Mouse (Mus musculus) embryonic facial prominence, embryonic 13.5 days (tissue): ENCODE data around the gene Pfkfb3. TPM values are rescaled to one million over a fixed set of nuclear protein-coding genes. Genes with fewer than 3 reads are reported as not detected.

Source experiments
- ATAC-seq: fragments of 200-750 bp; cut with Nextera tagmentation; 2 replicates; pipeline ENCODE4 v1.8.0; 2017; ENCODE audit warnings: low read depth; ENCODE audit not compliant: insufficient number of reproducible peaks, insufficient read depth, low FRiP score, low TSS enrichment
- H3K27ac ChIP-seq: fragments of 300-500 bp; sonication (generic); 2 replicates; pipeline ENCODE4 v1.5.1; 2015; ENCODE audit warnings: moderate library complexity, mild to moderate bottlenecking, inconsistent platforms
- H3K27me3 ChIP-seq: fragments of 300-500 bp; sonication (generic); 2 replicates; pipeline ENCODE4 v1.6.1; 2015; ENCODE audit warnings: mild to moderate bottlenecking, inconsistent platforms
- H3K36me3 ChIP-seq: fragments of 300-500 bp; sonication (generic); 2 replicates; pipeline ENCODE4 v1.6.1; 2015; ENCODE audit warnings: mild to moderate bottlenecking, inconsistent platforms
- H3K4me1 ChIP-seq: fragments of 300-500 bp; sonication (generic); 2 replicates; pipeline ENCODE4 v1.6.1; 2015; ENCODE audit warnings: inconsistent platforms
- H3K4me2 ChIP-seq: fragments of 300-500 bp; sonication (generic); 2 replicates; pipeline ENCODE4 v1.6.1; 2015; ENCODE audit warnings: moderate library complexity, mild to moderate bottlenecking, inconsistent platforms
- H3K4me3 ChIP-seq: fragments of 300-500 bp; sonication (generic); 2 replicates; pipeline ENCODE4 v1.5.1; 2015; ENCODE audit warnings: mild to moderate bottlenecking, inconsistent platforms
- H3K9ac ChIP-seq: fragments of 300-500 bp; sonication (generic); 2 replicates; pipeline ENCODE4 v1.6.1; 2015; ENCODE audit warnings: mild to moderate bottlenecking, inconsistent platforms
- H3K9me3 ChIP-seq: fragments of 300-500 bp; sonication (generic); 2 replicates; pipeline ENCODE4 v1.6.1; 2016; ENCODE audit warnings: inconsistent platforms
- WGBS: fragments of 180-500 bp; shearing (Covaris S2); methylation state at CpG from one replicate; pipeline ENCODE4 v1.1.7; 2015; ENCODE audit warnings: mixed read lengths; 5-methylcytosine and 5-hydroxymethylcytosine counted together
- polyA plus RNA-seq: library from polyadenylated mRNA; unstranded; fragments of >200 nt; fragmentation: Nextera tagmentation; extraction: Ambion mirVana; gene quantifications from 2 replicates; pipeline ENCODE4 v1.2.1, GENCODE M21; 2015

Pfkfb3 gene
- polyA plus RNA-seq, 1 experiment from 2014 or later = 13.4 TPM

GRCm38 (mm10) chr2:11526063-11526462 is 27.8 kb downstream of the Pfkfb3 start:
- no peak overlapping the region for H3K27ac ChIP-seq
- H3K36me3 ChIP-seq = no peaks in the 10 kb centered on the region
- H3K4me2 ChIP-seq = no peak overlapping the region
- H3K27me3 ChIP-seq = no peaks in the 10 kb centered on the region
- no peaks in the 10 kb centered on the region for H3K4me1 ChIP-seq
- ATAC-seq = no peak
- H3K9me3 ChIP-seq = no peaks in the 10 kb centered on the region
- no peak overlapping the region for H3K9ac ChIP-seq
- 82% methylated on average over 5 of the region's 5 CpGs for WGBS
- no peak overlapping the region for H3K4me3 ChIP-seq

DNA sequence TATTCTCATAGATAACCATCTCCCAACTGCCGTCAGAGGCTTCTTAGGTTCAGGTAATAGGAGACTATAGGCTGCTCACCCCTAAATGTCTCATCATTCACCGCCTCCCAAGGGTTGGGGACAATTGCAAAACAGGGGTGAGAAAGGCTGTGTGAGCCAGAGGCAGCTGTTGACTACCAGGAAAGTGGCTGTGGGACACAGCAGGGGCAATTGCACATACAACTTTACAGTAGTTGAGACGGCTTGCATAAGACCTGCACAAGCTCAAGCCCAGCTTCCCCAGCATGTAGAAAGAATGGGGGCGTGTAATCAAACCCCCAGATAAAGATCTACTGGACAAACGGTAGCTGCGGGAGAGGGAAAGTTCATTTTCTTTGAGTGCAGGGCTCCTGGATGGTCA is 29.1 kb downstream of the Pfkfb3 start:
- Histone ChIP-seq H3K4me2 (no peak overlapping the region), H3K27ac (no peak overlapping the region), H3K4me3 (no peak overlapping the region), H3K4me1 (no peaks in the 10 kb centered on the region), H3K36me3 (no peaks in the 10 kb centered on the region), H3K9me3 (no peaks in the 10 kb centered on the region), H3K27me3 (no peaks in the 10 kb centered on the region), H3K9ac (no peak overlapping the region)
- WGBS = 74% methylated on average over 6 of the region's 6 CpGs
- ATAC-seq = no peak

DNA sequence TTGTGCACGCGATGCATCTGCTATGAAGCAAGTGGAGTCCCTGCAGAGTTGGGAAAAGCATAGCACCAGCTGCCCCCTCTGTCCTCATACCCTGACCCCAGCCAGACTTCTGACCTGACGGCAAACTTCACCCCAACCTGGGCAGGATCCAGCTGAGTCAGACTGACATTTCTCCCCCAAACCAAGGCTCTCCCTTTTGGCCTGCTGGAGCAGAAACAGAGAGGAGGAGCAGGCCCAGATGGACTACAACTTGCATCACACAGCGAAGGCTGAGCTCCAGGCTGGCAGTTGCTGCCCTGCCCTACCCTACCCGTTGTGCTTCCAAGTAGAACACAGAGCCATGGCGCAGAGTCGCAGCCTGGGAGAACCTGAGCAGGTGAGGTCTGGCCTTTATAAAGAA is 32.1 kb downstream of the Pfkfb3 start:
- H3K4me2 ChIP-seq = no peak overlapping the region
- H3K27me3 ChIP-seq = no peaks in the 10 kb centered on the region
- no peaks in the 10 kb centered on the region for H3K36me3 ChIP-seq
- H3K27ac ChIP-seq = no peak overlapping the region
- no peaks in the 10 kb centered on the region for H3K4me1 ChIP-seq
- WGBS = 89% methylated on average over 7 of the region's 7 CpGs
- ATAC-seq = no peak
- H3K9me3 ChIP-seq = no peaks in the 10 kb centered on the region
- no peak overlapping the region for H3K9ac ChIP-seq
- no peak overlapping the region for H3K4me3 ChIP-seq

- 81% methylated on average over 9 of the region's 9 CpGs for WGBS
- no peak overlapping the region for H3K4me3 ChIP-seq
Observed at GRCm38 (mm10) chr2:11520786-11521185, 33.1 kb downstream of the Pfkfb3 start.

GRCm38 (mm10) chr2:11515828-11516227 is 38.0 kb downstream of the Pfkfb3 start:
- no peak for ATAC-seq
- Histone ChIP-seq H3K27ac (no peak overlapping the region), H3K9me3 (no peaks in the 10 kb centered on the region), H3K36me3 (no peaks in the 10 kb centered on the region), H3K27me3 (no peaks in the 10 kb centered on the region), H3K9ac (no peak overlapping the region), H3K4me2 (no peak overlapping the region), H3K4me3 (no peak overlapping the region), H3K4me1 (peaks cover 6% of the 10 kb centered on the region; the same call in 1 of the 2 replicates)
- 86% methylated on average over 3 of the region's 3 CpGs for WGBS

More at GRCm38 (mm10) chr2:11520786-11521185, 33.1 kb downstream of the Pfkfb3 start:
- Histone ChIP-seq H3K9me3 (no peaks in the 10 kb centered on the region), H3K4me2 (no peak overlapping the region), H3K27ac (no peak overlapping the region), H3K9ac (no peak overlapping the region), H3K27me3 (no peaks in the 10 kb centered on the region), H3K36me3 (no peaks in the 10 kb centered on the region), H3K4me1 (no peaks in the 10 kb centered on the region)
- no peak for ATAC-seq

DNA sequence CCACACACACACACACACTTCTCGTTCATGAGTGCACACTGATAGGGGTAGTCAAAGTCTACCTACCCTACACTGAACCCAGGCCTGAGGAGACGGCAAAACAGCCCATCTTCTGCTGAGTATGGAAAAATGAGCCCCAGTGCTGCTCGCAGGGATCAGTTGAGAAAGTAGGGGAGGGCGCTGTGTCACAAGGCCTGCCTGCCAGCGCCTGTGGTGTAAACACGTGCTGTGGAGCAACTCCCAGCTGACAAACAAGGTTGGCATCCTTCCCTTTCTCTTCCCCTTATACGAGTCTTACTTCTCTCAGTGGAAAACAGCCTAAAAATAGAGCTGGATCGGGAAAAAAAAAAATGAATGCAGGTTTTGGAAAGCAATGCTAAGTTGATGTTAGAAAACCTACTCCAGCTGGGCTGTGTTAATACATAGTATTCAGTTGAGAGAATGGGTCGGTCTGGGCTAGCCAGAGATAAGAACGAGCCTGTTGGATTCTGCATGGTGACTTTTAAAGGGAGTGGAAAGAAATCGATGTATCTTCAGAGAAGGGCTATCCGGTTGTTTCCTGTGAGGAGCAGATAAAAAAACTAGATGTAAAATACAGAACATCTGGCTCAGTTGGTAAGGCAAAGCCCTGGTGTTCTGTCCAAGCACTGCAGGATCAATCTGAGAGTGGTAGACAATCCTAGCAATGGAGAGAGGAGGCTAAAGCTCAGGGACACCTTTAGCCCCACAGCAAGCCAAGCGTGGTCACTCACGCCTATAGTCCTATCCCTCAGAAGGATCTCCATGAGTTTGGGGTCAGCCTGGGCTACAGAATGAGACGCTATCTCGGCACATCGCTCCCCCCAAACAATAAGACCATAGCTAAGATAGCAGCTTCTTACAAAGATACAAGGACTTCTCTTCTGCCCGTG is 40.6 kb downstream of the Pfkfb3 start:
- Histone ChIP-seq H3K9me3 (no peaks in the 10 kb centered on the region), H3K4me2 (0 out of 2 replicates have a peak overlapping the region, but pooled peaks have one; percentile 9), H3K4me3 (no peak overlapping the region), H3K9ac (no peak overlapping the region), H3K36me3 (no peaks in the 10 kb centered on the region), H3K27ac (0 out of 2 replicates have a peak overlapping the region, but pooled peaks have one; percentile 28), H3K27me3 (no peaks in the 10 kb centered on the region), H3K4me1 (peaks cover 6% of the 10 kb centered on the region; the same call in 1 of the 2 replicates)
- ATAC-seq = no peak
- 63% methylated on average over 18 of the region's 18 CpGs for WGBS

DNA sequence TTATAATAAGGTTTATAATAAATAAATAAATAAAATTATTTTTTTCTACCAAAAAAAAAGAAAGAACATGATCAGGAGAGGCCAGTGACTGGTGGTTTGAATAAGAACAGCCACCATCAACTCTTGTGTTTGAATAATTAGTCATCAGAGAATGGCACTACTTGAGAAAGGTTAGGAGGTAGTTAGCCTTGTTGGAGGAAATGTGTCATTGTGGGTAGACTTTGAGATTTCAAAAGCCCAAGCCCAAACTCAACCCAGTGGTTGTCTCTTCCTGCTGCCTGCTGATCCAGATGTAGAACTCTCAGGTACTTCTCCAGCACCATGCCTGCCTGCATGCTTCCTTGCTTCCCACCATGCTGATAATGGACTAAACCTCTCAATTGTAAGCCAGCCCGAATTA is 41.8 kb downstream of the Pfkfb3 start:
- Histone ChIP-seq H3K4me1 (peaks cover 6% of the 10 kb centered on the region; the same call in 1 of the 2 replicates), H3K9ac (no peak overlapping the region), H3K4me3 (no peak overlapping the region), H3K36me3 (no peaks in the 10 kb centered on the region), H3K4me2 (no peak overlapping the region), H3K27me3 (no peaks in the 10 kb centered on the region), H3K27ac (no peak overlapping the region), H3K9me3 (no peaks in the 10 kb centered on the region)
- no peak for ATAC-seq
- WGBS = 86% methylated on average over 1 of the region's 1 CpGs

GRCm38 (mm10) chr2:11503736-11504135 is 50.1 kb downstream of the Pfkfb3 start:
- 21% methylated on average over 7 of the region's 7 CpGs for WGBS
- ATAC-seq = no peak
- no peaks in the 10 kb centered on the region for H3K9me3 ChIP-seq
- peak overlapping the region; percentile 88 for H3K4me2 ChIP-seq
- peak overlapping the region; percentile 65 for H3K4me3 ChIP-seq
- peaks cover 15% of the 10 kb centered on the region for H3K27me3 ChIP-seq
- no peaks in the 10 kb centered on the region for H3K36me3 ChIP-seq
- H3K4me1 ChIP-seq = peaks cover 34% of the 10 kb centered on the region
- H3K9ac ChIP-seq = peak overlapping the region; percentile 78
- H3K27ac ChIP-seq = peak overlapping the region; percentile 87; the same call in 1 of the 2 replicates

- Histone ChIP-seq H3K9ac (peak overlapping the region; percentile 78), H3K4me3 (peak overlapping the region; percentile 65), H3K4me2 (peak overlapping the region; percentile 88), H3K36me3 (peaks cover 4% of the 10 kb centered on the region; the same call in 1 of the 2 replicates), H3K27ac (peak overlapping the region; percentile 87), H3K27me3 (peaks cover 15% of the 10 kb centered on the region), H3K9me3 (no peaks in the 10 kb centered on the region), H3K4me1 (peaks cover 34% of the 10 kb centered on the region)
- WGBS = under 1% methylated on average over 39 of the region's 39 CpGs
- peak; percentile 65 for ATAC-seq
Observed at GRCm38 (mm10) chr2:11502901-11503431, 50.9 kb downstream of the Pfkfb3 start.

GRCm38 (mm10) chr2:11502255-11502765 is 51.6 kb downstream of the Pfkfb3 start:
- no peaks in the 10 kb centered on the region for H3K9me3 ChIP-seq
- H3K9ac ChIP-seq = peak overlapping the region; percentile 78
- 0% methylated on average over 15 of the region's 15 CpGs for WGBS
- peak overlapping the region; percentile 87; the same call in 1 of the 2 replicates for H3K27ac ChIP-seq
- H3K27me3 ChIP-seq = peaks cover 15% of the 10 kb centered on the region
- H3K4me2 ChIP-seq = peak overlapping the region; percentile 88
- peak overlapping the region; percentile 65 for H3K4me3 ChIP-seq
- H3K4me1 ChIP-seq = peaks cover 34% of the 10 kb centered on the region
- ATAC-seq = no peak
- peaks cover 10% of the 10 kb centered on the region; the same call in 1 of the 2 replicates for H3K36me3 ChIP-seq

DNA sequence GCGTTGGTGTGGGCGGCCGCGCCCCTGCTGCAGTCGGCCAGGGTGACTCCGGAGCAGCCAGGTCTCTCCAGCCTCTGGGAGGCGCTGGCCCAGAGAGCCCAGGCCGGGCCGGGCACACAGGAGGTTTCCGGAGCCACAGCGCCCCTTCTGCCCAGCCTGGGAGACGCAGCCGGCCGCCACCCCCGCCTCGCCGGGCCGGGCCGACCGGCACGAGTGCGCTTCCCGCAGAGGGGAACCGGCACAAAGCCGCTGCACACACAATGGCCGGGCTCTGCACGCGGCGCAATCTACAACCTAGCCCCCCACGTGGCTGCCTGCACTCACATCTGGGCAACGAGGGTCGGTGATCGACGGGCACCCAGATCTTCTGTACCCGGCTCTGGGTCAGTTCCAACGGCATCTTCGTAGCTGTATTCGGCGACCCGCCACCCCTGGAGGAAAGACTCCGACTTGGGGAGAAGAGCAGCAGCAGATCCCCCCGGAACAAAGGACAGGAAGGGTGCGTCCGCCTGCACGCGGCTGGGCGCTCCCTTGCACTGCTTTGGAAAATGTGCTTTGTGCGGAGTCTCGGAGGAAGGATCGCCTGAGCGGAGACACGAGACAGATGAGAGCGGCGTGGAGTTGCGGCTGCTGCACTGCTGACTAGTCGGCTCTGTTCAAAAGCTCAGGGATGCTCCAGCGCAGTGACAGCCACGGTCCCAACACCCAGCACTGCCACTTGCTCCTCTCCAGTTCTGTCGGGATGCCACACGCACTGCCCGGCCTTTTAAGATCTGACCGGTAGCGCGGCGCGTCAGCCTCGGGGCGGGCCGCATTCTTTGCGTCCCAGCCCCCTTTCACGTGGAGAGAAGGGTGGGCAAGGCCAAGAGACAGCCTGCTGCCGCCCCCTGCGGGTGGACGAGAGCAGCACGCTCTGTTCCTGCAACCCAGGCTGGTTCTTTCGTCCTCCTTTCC is 52.3 kb downstream of the Pfkfb3 start:
- Histone ChIP-seq H3K4me2 (peak overlapping the region; percentile 88), H3K9me3 (no peaks in the 10 kb centered on the region), H3K4me3 (peak overlapping the region; percentile 65), H3K9ac (peak overlapping the region; percentile 78), H3K4me1 (peaks cover 38% of the 10 kb centered on the region), H3K27me3 (peaks cover 15% of the 10 kb centered on the region), H3K27ac (peak overlapping the region; percentile 92), H3K36me3 (peaks cover 12% of the 10 kb centered on the region; the same call in 1 of the 2 replicates)
- under 1% methylated on average over 76 of the region's 76 CpGs for WGBS
- peak; percentile 82 for ATAC-seq
